Mouse (Mus musculus) lung, postnatal 0 days (tissue): ENCODE data around the gene Dync1i1. TPM values are rescaled to one million over a fixed set of nuclear protein-coding genes. Genes with fewer than 3 reads are reported as not detected.

Source experiments
- ATAC-seq: fragments of 200-750 bp; cut with Nextera tagmentation; 2 replicates; pipeline ENCODE4 v1.8.0; 2017; ENCODE audit warnings: moderate library complexity
- DNase-seq: peaks from one replicate; pipeline ENCODE4 v3.0.0-alpha.2; 2016; ENCODE audit warnings: low spot score
- H3K27ac ChIP-seq: fragments of 300-500 bp; sonication (generic); 2 replicates; pipeline ENCODE4 v1.5.1; 2014; ENCODE audit warnings: antibody characterized with exemption, mild to moderate bottlenecking, low read length, mixed read lengths
- H3K27me3 ChIP-seq: fragments of 300-500 bp; sonication (generic); replicated peaks from 2 replicates; pipeline ENCODE4 v1.6.1; 2014; ENCODE audit warnings: low read length, mixed read lengths; ENCODE audit not compliant: insufficient read depth
- H3K36me3 ChIP-seq: fragments of 300-500 bp; sonication (generic); 2 replicates; pipeline ENCODE4 v1.6.1; 2014; ENCODE audit warnings: low read length, mixed read lengths; ENCODE audit not compliant: insufficient read depth
- H3K4me1 ChIP-seq: fragments of 300-500 bp; sonication (generic); 2 replicates; pipeline ENCODE4 v1.6.1; 2014; ENCODE audit warnings: antibody characterized with exemption, low read depth, low read length, mixed read lengths; ENCODE audit not compliant: insufficient read depth
- H3K4me2 ChIP-seq: fragments of 300-500 bp; sonication (generic); replicated peaks from 2 replicates; pipeline ENCODE4 v1.6.1; 2014; ENCODE audit warnings: low read depth, mild to moderate bottlenecking, low read length, moderate library complexity, mixed read lengths
- H3K4me3 ChIP-seq: fragments of 300-500 bp; sonication (generic); 2 replicates; pipeline ENCODE4 v1.5.1; 2014; ENCODE audit warnings: low read depth, low read length
- H3K9ac ChIP-seq: fragments of 300-500 bp; sonication (generic); replicated peaks from 2 replicates; pipeline ENCODE4 v1.6.1; 2014; ENCODE audit warnings: low read depth, mild to moderate bottlenecking
- H3K9me3 ChIP-seq: fragments of 300-500 bp; sonication (generic); 2 replicates; pipeline ENCODE4 v1.6.1; 2016; ENCODE audit warnings: low read length, mixed read lengths
- CTCF ChIP-seq: IDR thresholded peaks from 2 replicates; pipeline ENCODE4 v1.5.1; 2016; ENCODE audit warnings: antibody characterized with exemption, mild to moderate bottlenecking
- EP300 ChIP-seq: IDR thresholded peaks from 2 replicates; pipeline ENCODE4 v1.6.1; 2016; ENCODE audit warnings: antibody characterized with exemption, mild to moderate bottlenecking, control low read depth
- WGBS: fragments of 180-500 bp; shearing (Covaris S2); extraction: QIAGEN DNeasy Blood & Tissue Kit; methylation state at CpG from one replicate; pipeline ENCODE4 v1.1.7; 2014; 5-methylcytosine and 5-hydroxymethylcytosine counted together
- polyA plus RNA-seq: library from polyadenylated mRNA; unstranded; fragments of >200 nt; fragmentation: Nextera tagmentation; extraction: Ambion mirVana; gene quantifications from 2 replicates; pipeline ENCODE4 v1.2.1, GENCODE M21; 2015

The Dync1i1 gene
- polyA plus RNA-seq, 1 experiment from 2014 or later = 0.82 TPM

DNA sequence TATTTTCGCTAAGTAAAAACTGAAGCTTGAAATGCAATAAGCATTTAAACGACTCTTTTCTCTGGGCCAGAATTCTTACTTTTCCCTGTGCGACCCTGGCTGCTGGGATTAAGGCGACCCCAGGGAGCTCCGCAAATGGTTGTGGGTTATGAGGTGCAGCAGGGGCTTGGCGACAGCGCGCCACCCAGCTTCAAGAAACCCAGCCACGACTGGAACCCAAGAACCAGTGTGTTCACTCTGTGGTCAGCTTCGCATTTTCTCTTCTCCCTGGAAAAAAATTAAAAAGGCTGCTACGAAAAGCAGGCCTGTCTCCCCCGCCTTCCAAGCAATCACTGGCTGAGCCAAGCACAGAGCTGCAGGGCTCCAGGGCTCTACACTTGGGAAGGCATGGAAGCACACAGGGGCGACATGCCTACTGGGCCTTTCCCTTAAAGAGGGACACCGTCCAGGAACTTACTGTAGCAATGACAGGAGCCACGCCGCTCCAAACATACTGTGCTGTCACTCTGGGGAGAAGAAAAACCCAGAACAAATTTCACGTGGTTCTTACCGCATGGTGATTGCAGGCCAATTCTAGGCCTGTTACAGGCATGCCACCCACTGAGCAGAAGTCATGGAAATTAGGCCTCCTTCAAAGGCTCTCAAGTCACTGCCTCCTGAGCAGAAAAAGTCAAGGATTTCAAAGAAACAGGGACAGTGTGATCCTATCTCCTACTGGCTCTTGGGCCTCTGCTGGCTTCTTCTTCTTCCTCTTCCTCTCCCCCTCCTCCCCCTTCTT, 313.5 kb downstream of the Dync1i1 start:
- Histone ChIP-seq H3K4me3 (no peak overlapping the region), H3K27me3 (no peaks in the 10 kb centered on the region), H3K4me2 (no peak overlapping the region), H3K36me3 (no peaks in the 10 kb centered on the region), H3K9me3 (no peaks in the 10 kb centered on the region), H3K27ac (no peak overlapping the region), H3K9ac (no peak overlapping the region), H3K4me1 (no peaks in the 10 kb centered on the region)
- TF ChIP-seq EP300 (no peak), CTCF (no peak)
- 66% methylated on average over 18 of the region's 18 CpGs for WGBS
- DNase-seq = no peak
- ATAC-seq = no peak

DNA sequence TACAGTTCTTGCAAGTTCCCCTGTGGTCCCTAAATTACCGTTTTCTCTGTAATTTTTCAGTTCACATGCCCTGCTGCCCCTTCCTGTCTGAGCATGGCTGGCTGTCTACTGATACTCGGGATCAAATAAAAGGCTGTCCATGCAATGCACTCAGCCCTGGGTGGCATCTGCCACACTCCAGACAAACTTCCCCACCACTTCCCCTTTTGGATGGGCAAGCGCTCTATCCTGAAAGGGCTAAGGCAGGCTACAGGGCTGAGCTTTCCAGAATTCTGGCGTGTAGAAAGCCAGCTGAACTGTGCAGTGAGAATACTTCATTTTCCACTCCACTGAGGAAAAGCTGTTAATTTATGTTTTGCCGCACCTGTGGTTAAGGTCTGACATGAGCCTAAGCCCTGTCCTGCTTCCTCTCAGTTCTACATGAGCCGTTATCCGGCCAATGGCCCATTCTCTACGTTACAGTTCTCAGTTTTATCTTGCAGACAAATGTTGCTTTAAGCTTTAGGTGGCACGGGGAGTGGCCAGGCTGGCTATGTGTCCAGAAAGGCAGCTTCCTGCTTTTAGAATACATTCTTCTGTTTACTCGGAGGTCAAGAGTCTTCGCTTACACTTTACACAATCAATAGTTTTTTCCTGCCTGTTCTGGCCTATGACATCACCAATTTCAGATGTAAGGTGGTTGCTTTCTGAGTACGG, 321.4 kb downstream of the Dync1i1 start:
- no peaks in the 10 kb centered on the region for H3K36me3 ChIP-seq
- H3K27me3 ChIP-seq = no peaks in the 10 kb centered on the region
- H3K4me1 ChIP-seq = no peaks in the 10 kb centered on the region
- TF ChIP-seq EP300 = no peak
- DNase-seq (no peak), ATAC-seq (no peak)
- no peak overlapping the region for H3K4me2 ChIP-seq
- no peak overlapping the region for H3K27ac ChIP-seq
- no peak overlapping the region for H3K4me3 ChIP-seq
- no peak overlapping the region for H3K9ac ChIP-seq
- H3K9me3 ChIP-seq = no peaks in the 10 kb centered on the region
- WGBS = 56% methylated on average over 12 of the region's 12 CpGs

DNA sequence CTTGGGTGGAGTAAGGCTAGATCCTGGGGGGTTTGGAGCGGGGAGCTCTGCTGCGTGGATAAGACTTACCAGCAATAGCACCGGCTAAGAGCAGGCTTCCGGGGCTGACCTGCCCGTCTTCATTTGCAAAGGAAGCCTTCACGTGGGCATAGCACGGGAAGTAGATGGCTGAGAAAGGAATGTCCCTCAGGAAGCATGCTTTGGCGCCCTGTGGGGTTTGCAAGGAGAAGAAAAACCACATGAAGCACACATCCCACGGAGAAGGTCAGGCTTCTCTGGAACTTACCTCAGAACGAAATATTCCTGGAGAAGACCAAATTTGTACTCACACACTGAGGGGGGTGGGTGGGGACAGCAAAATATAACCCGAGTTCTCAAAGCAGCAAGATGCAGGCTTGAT, 327.3 kb downstream of the Dync1i1 start:
- Histone ChIP-seq H3K36me3 (no peaks in the 10 kb centered on the region), H3K4me1 (no peaks in the 10 kb centered on the region), H3K27ac (no peak overlapping the region), H3K4me3 (no peak overlapping the region), H3K4me2 (no peak overlapping the region), H3K9me3 (no peaks in the 10 kb centered on the region), H3K27me3 (no peaks in the 10 kb centered on the region), H3K9ac (no peak overlapping the region)
- DNase-seq (no peak), ATAC-seq (no peak)
- TF ChIP-seq CTCF (no peak), EP300 (no peak)
- 58% methylated on average over 11 of the region's 11 CpGs for WGBS

GRCm38 (mm10) chr6:6053946-6054345, 328.5 kb downstream of the Dync1i1 start:
- DNase-seq (no peak), ATAC-seq (no peak)
- no peak overlapping the region for H3K27ac ChIP-seq
- no peak for TF ChIP-seq CTCF
- TF ChIP-seq EP300 = no peak
- no peak overlapping the region for H3K4me2 ChIP-seq
- H3K9me3 ChIP-seq = no peaks in the 10 kb centered on the region
- H3K27me3 ChIP-seq = no peaks in the 10 kb centered on the region
- no peaks in the 10 kb centered on the region for H3K4me1 ChIP-seq
- no peaks in the 10 kb centered on the region for H3K36me3 ChIP-seq
- H3K9ac ChIP-seq = no peak overlapping the region
- no peak overlapping the region for H3K4me3 ChIP-seq
- 85% methylated on average over 3 of the region's 3 CpGs for WGBS

GRCm38 (mm10) chr6:6058548-6058947, 333.1 kb downstream of the Dync1i1 start:
- Histone ChIP-seq H3K9ac (no peak overlapping the region), H3K4me3 (no peak overlapping the region), H3K36me3 (no peaks in the 10 kb centered on the region), H3K9me3 (no peaks in the 10 kb centered on the region), H3K27me3 (no peaks in the 10 kb centered on the region), H3K4me1 (no peaks in the 10 kb centered on the region), H3K27ac (no peak overlapping the region), H3K4me2 (no peak overlapping the region)
- no peak for DNase-seq
- no peak for TF ChIP-seq EP300
- no peak for TF ChIP-seq CTCF
- no peak for ATAC-seq
- WGBS = 68% methylated on average over 3 of the region's 3 CpGs

GRCm38 (mm10) chr6:6067201-6067600, 341.8 kb downstream of the Dync1i1 start:
- 82% methylated on average over 6 of the region's 6 CpGs for WGBS
- no peak for TF ChIP-seq CTCF
- TF ChIP-seq EP300 = no peak

More at GRCm38 (mm10) chr6:6067201-6067600, 341.8 kb downstream of the Dync1i1 start:
- Histone ChIP-seq H3K4me1 (no peaks in the 10 kb centered on the region), H3K4me2 (no peak overlapping the region), H3K27me3 (no peaks in the 10 kb centered on the region), H3K9me3 (no peaks in the 10 kb centered on the region), H3K36me3 (no peaks in the 10 kb centered on the region), H3K27ac (no peak overlapping the region), H3K9ac (no peak overlapping the region), H3K4me3 (no peak overlapping the region)
- no peak for DNase-seq
- no peak for ATAC-seq
